Mouse (Mus musculus) layer of hippocampus, adult 2 months (tissue): Measurements from ENCODE around the gene Gfm2. TPM values are rescaled to one million over a fixed set of nuclear protein-coding genes. Genes with fewer than 3 reads are reported as not detected.

Source experiments
- DNase-seq, 2 experiments: peaks; one replicate each; pipeline ENCODE4 v3.0.0; 2022; ENCODE audit warnings: low spot score in 2 of 2
- H3K27ac ChIP-seq: fragments of 200-600 bp; 2 replicates; pipeline ENCODE4 v1.8.1; 2022
- H3K4me3 ChIP-seq: fragments of 200-600 bp; 2 replicates; pipeline ENCODE4 v1.8.1; 2022; ENCODE audit warnings: mild to moderate bottlenecking
- CTCF ChIP-seq: fragments of 200-600 bp; conservative IDR thresholded peaks from 2 replicates; pipeline ENCODE4 v1.8.1; 2022; ENCODE audit warnings: antibody characterized with exemption, mild to moderate bottlenecking, moderate library complexity
- total RNA-seq, 2 experiments: library from RNA; stranded (reverse); gene quantifications; 2 replicates each; pipeline ENCODE4 v1.2.3; 2021

Gfm2 gene
- total RNA-seq, 2 experiments from 2014 or later, result 30.0 to 31.2 TPM

GRCm38 (mm10) chr13:97220022-97220421, 82.3 kb downstream of the Gfm2 start:
- TF ChIP-seq CTCF, result no peak
- DNase-seq, result no peak
- Histone ChIP-seq H3K4me3 (no peak overlapping the region), H3K27ac (no peak overlapping the region)

- no peak for TF ChIP-seq CTCF
- Histone ChIP-seq H3K4me3 (no peak overlapping the region), H3K27ac (no peak overlapping the region)
- no peak for DNase-seq
Observed at GRCm38 (mm10) chr13:97223856-97224255, 86.1 kb downstream of the Gfm2 start.

GRCm38 (mm10) chr13:97224341-97224982, 86.7 kb downstream of the Gfm2 start:
- no peak for TF ChIP-seq CTCF
- DNase-seq, result no peak

DNA sequence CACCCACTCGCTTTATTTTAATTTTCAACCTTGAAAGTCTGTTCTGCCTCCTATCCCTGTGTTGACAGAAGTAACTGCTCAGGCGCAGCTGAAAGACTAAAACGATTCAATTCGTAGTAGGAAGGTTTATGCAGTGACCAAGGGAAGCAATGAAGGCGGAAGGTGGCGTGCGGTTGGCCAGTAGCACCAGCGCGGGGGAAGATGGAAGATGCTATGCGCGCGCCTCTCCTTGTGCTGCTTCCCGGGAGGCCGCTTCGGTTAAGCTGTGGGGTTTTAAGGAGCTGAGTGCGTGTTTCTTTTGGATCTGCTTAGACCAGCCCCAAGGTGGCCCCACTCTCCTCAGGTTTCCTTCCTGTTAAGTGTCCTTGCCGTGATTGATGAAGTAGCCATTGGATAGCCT, 87.4 kb downstream of the Gfm2 start:
- Histone ChIP-seq H3K27ac (no peak overlapping the region), H3K4me3 (no peak overlapping the region)
- DNase-seq, result no peak
- no peak for TF ChIP-seq CTCF

More at GRCm38 (mm10) chr13:97224341-97224982, 86.7 kb downstream of the Gfm2 start:
- H3K27ac ChIP-seq, result no peak overlapping the region
- H3K4me3 ChIP-seq, result no peak overlapping the region

DNA sequence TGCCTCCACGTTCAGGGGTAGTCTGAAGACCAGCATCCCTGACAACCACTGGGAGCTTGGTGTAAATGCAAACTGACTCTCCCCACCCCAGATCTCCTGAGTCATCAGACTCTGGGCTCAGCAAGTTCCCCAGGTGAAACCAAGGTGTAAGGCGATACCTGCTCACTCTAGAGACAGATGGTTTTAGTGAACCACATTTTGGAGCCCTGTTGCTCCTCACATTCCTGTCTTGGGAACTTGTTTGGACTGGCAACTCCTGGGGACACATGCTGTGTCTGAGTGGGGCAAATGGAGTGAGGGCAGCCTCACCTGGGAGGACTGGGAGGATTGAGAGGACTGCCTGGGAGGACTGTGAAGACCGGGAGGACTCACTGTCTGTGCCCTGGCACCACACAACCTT, 90.1 kb downstream of the Gfm2 start:
- TF ChIP-seq CTCF, result no peak
- Histone ChIP-seq H3K27ac (no peak overlapping the region), H3K4me3 (no peak overlapping the region)
- no peak for DNase-seq

DNA sequence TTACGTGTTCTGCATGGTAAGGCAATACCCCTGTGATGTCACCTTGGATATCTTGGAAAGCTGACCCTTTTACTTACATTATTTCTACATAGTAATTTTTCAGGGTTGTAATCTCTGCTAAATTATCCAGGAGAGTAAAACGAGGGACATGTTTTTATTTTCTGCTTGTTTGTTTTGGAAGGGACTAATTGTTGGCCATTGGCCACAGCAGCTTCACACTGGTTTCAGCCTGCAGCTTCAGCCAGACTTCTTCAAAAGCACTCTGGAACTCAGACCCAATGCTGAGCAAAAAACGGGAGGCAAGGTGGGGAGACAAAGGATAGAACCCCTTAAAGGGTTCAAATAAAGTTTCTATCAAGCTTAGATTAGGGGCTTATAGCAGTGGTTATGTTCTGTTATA, 92.4 kb downstream of the Gfm2 start:
- Histone ChIP-seq H3K4me3 (no peak overlapping the region), H3K27ac (no peak overlapping the region)
- DNase-seq, result no peak
- no peak for TF ChIP-seq CTCF

Other genes with a start within 250 kb of the Gfm2 start
- 1 to 10 TPM; 1.8 to 2.1 TPM for gene Gcnt4, start 213.2 kb upstream of the Gfm2 start, total RNA-seq
- gene 1700029F12Rik, start 103.6 kb upstream of the Gfm2 start, total RNA-seq, result not detected
- 10 to 100 TPM; 39.6 TPM for gene Fam169a, start 70.7 kb upstream of the Gfm2 start, total RNA-seq
- not detected for gene Gm6169, start 38.7 kb upstream of the Gfm2 start, total RNA-seq
- gene Nsa2, start within 50 bp of the Gfm2 start, total RNA-seq, result 10 to 100 TPM; 51.3 to 52.3 TPM
- gene Hexb, start 60.4 kb downstream of the Gfm2 start, total RNA-seq, result 100 to 1,000 TPM; 118 to 124 TPM
- gene Enc1, start 103.2 kb downstream of the Gfm2 start, total RNA-seq, result 100 to 1,000 TPM; 744 to 746 TPM